ENCODE assay signal across 9 mouse cellular contexts in genomic region chr16:45724742-45725102, GRCm38 (mm10). TPM values are rescaled to one million over a fixed set of nuclear protein-coding genes. Genes with fewer than 3 reads are reported as not detected.
DNase-seq lines count a peak whose midpoint lies in the region; ATAC-seq and TF ChIP-seq lines count a peak whose summit lies in the region.
"Had no signal": no experiment of that assay in that cellular context is flagged by ENCODE, and none has a peak within 500 bp of the region (broad histone marks: within the 10 kb centered on the region; RNA-seq: fewer than 3 reads in every experiment).

No protein-coding gene starts in this region.

- TF ChIP-seq CTCF in midbrain, postnatal 0 days (IDR thresholded peaks at IDR 0.05) = no peak

- intact Hi-C loops in left cerebral cortex, postnatal 4 days (cut with DNase I) = no loop called here
- intact Hi-C loops in left cerebral cortex, postnatal 36 days (cut with DNase I) = loop anchor here (5.0 kb wide), 1 partner anchor 37 kb away; no protein-coding TSS in a partner anchor

- DNase-seq in left cerebral cortex, postnatal 4 days = peak; percentile 74
- DNase-seq in left cerebral cortex, postnatal 36 days (ENCODE audit: low spot score in 2 of 2) = no peak
- DNase-seq in embryonic facial prominence, embryonic 10.5 days (ENCODE audit: low spot score) = peak; percentile 68
- DNase-seq in midbrain, postnatal 0 days (ENCODE audit: low spot score) = peak; percentile 73
- no peak for DNase-seq in thymus, postnatal 4 days
- no peak for DNase-seq in thymus, postnatal 14 days
- no peak for DNase-seq in right cerebral cortex, adult 18-20 months

- WGBS in embryonic facial prominence, embryonic 10.5 days = under 1% methylated on average over 10 of the region's 10 CpGs
- under 1% methylated on average over 10 of the region's 10 CpGs for WGBS in hindbrain, embryonic 15.5 days
- WGBS in midbrain, postnatal 0 days = 2% methylated on average over 10 of the region's 10 CpGs

- H3K36me3 ChIP-seq in embryonic facial prominence, embryonic 10.5 days (replicated peaks) = peaks cover 49% of the 10 kb centered on the region
- H3K36me3 ChIP-seq in hindbrain, embryonic 15.5 days = peaks cover 10% of the 10 kb centered on the region
- H3K36me3 ChIP-seq in midbrain, postnatal 0 days (ENCODE audit: insufficient read depth, low read length) = peaks cover 8% of the 10 kb centered on the region; the same call in 1 of the 2 replicates

- no peaks in the 10 kb centered on the region for H3K27me3 ChIP-seq in embryonic facial prominence, embryonic 10.5 days (replicated peaks; ENCODE audit: low read depth, poor library complexity, severe bottlenecking)
- no peaks in the 10 kb centered on the region for H3K27me3 ChIP-seq in hindbrain, embryonic 15.5 days
- no peaks in the 10 kb centered on the region for H3K27me3 ChIP-seq in midbrain, postnatal 0 days (ENCODE audit: insufficient read depth, low read length)

- no peaks in the 10 kb centered on the region for H3K9me3 ChIP-seq in embryonic facial prominence, embryonic 10.5 days
- no peaks in the 10 kb centered on the region for H3K9me3 ChIP-seq in hindbrain, embryonic 15.5 days
- no peaks in the 10 kb centered on the region for H3K9me3 ChIP-seq in midbrain, postnatal 0 days (ENCODE audit: low read length)

- peak overlapping the region; percentile 63 for H3K4me2 ChIP-seq in hindbrain, embryonic 15.5 days
- H3K4me2 ChIP-seq in midbrain, postnatal 0 days (ENCODE audit: low read depth, low read length, poor library complexity, severe bottlenecking) = peak overlapping the region; percentile 72

- H3K4me3 ChIP-seq in embryonic facial prominence, embryonic 10.5 days = peak overlapping the region; percentile 64
- peak overlapping the region; percentile 57 for H3K4me3 ChIP-seq in hindbrain, embryonic 15.5 days
- peak overlapping the region; percentile 51 for H3K4me3 ChIP-seq in midbrain, postnatal 0 days (ENCODE audit: low read depth, low read length)
- H3K4me3 ChIP-seq: myocyte had no signal

- peak overlapping the region; percentile 93 for H3K27ac ChIP-seq in embryonic facial prominence, embryonic 10.5 days (replicated peaks)
- peak overlapping the region; percentile 92 for H3K27ac ChIP-seq in hindbrain, embryonic 15.5 days (replicated peaks)
- H3K27ac ChIP-seq in midbrain, postnatal 0 days (ENCODE audit: low read depth, low read length) = peak overlapping the region; percentile 97

- H3K9ac ChIP-seq in hindbrain, embryonic 15.5 days = peak overlapping the region; percentile 85
- H3K9ac ChIP-seq in midbrain, postnatal 0 days (replicated peaks; ENCODE audit: low read length, poor library complexity, severe bottlenecking) = peak overlapping the region; percentile 79

- ATAC-seq in hindbrain, embryonic 15.5 days (ENCODE audit: low FRiP score, low read depth) = peak; percentile 76
- peak; percentile 69 for ATAC-seq in midbrain, postnatal 0 days (ENCODE audit: low FRiP score)

- H3K4me1 ChIP-seq in embryonic facial prominence, embryonic 10.5 days = peaks cover 32% of the 10 kb centered on the region
- peaks cover 39% of the 10 kb centered on the region for H3K4me1 ChIP-seq in hindbrain, embryonic 15.5 days (replicated peaks)
- peaks cover 12% of the 10 kb centered on the region; the same call in 1 of the 2 replicates for H3K4me1 ChIP-seq in midbrain, postnatal 0 days (ENCODE audit: insufficient read depth, low read length)

RNA-seq across cellular contexts. Expression of gene Tagln3, which starts 0.3 kb away (rescaled TPM):
- total RNA-seq in left cerebral cortex, postnatal 4 days (2021) = 100 to 1,000 TPM; 181 to 201 TPM
- 100 to 1,000 TPM; 301 to 357 TPM for total RNA-seq in left cerebral cortex, postnatal 36 days (2021)
- 88.6 and 91.5 TPM in 2 replicates for polyA plus RNA-seq in embryonic facial prominence, embryonic 10.5 days (2016; fragmentation: Nextera tagmentation; extraction: Ambion mirVana)
- polyA plus RNA-seq in hindbrain, embryonic 15.5 days (2015; fragmentation: Nextera tagmentation; extraction: Ambion mirVana) = 437 and 453 TPM in 2 replicates
- 141 TPM in 2 replicates for total RNA-seq in midbrain, postnatal 0 days (2014; rRNA removed)
- polyA plus RNA-seq in midbrain, postnatal 0 days (2015; fragmentation: Nextera tagmentation; extraction: Ambion mirVana) = 221 and 222 TPM in 2 replicates

RNA-seq across cellular contexts. Expression of gene Abhd10, which starts 18.0 kb away (rescaled TPM):
- total RNA-seq in left cerebral cortex, postnatal 4 days (2021) = 10 to 100 TPM; 19.8 to 24.8 TPM
- 10 to 100 TPM; 19.5 to 27.1 TPM for total RNA-seq in left cerebral cortex, postnatal 36 days (2021)
- 40.7 and 43.8 TPM in 2 replicates for polyA plus RNA-seq in embryonic facial prominence, embryonic 10.5 days (2016; fragmentation: Nextera tagmentation; extraction: Ambion mirVana)
- 40.3 and 44.5 TPM in 2 replicates for polyA plus RNA-seq in hindbrain, embryonic 15.5 days (2015; fragmentation: Nextera tagmentation; extraction: Ambion mirVana)
- total RNA-seq in midbrain, postnatal 0 days (2014; rRNA removed) = 21.5 and 24.2 TPM in 2 replicates
- 34.2 and 38.5 TPM in 2 replicates for polyA plus RNA-seq in midbrain, postnatal 0 days (2015; fragmentation: Nextera tagmentation; extraction: Ambion mirVana)

RNA-seq across cellular contexts. Expression of gene Tmprss7, which starts 31.3 kb away (rescaled TPM):
- total RNA-seq in left cerebral cortex, postnatal 4 days (2021) = 1 to 10 TPM; 3.5 to 3.7 TPM
- total RNA-seq in left cerebral cortex, postnatal 36 days (2021) = 1 to 10 TPM; 2.9 to 3.7 TPM
- 0.15 and 0.21 TPM in 2 replicates for polyA plus RNA-seq in embryonic facial prominence, embryonic 10.5 days (2016; fragmentation: Nextera tagmentation; extraction: Ambion mirVana)
- 0.83 and 1.1 TPM in 2 replicates for polyA plus RNA-seq in hindbrain, embryonic 15.5 days (2015; fragmentation: Nextera tagmentation; extraction: Ambion mirVana)
- total RNA-seq in midbrain, postnatal 0 days (2014; rRNA removed) = 1.2 and 1.4 TPM in 2 replicates
- 0.92 and 1.6 TPM in 2 replicates for polyA plus RNA-seq in midbrain, postnatal 0 days (2015; fragmentation: Nextera tagmentation; extraction: Ambion mirVana)
- polyA plus RNA-seq: myocyte had no signal

Comparison
In these comparisons a context has a peak if more than half of its experiments do, and no peak if none do; other contexts are left out.
1. DNase-seq: peak in left cerebral cortex, postnatal 4 days (single experiment), embryonic facial prominence, embryonic 10.5 days (single experiment) and midbrain, postnatal 0 days (single experiment); none in left cerebral cortex, postnatal 36 days (0 of 2), thymus, postnatal 4 days (single experiment), thymus, postnatal 14 days (single experiment) and right cerebral cortex, adult 18-20 months (single experiment).
2. Peak in every context shown above with its lines, with median percentiles within 50 percentile points of each other: H3K27ac ChIP-seq and H3K4me3 ChIP-seq.